In the genomic region with DNA sequence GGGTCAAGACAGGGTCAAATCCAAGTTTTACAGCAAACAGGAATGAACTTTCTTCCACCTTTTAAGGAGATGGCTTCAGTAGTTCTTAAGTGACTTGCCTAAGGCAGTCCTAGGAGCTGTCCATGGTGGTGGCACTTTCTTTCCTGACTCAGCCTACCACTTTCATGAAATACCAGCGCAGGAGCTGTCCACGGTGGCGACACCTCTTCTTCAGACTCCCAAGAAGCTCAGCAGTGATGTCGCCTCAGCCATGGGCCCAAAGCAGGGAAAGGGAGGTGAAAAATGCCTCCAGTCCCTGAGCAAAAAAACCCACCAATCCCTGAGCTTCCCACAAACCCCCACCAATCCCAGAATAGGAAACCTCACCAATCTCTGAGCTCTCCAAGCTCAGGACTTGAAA, we compare ENCODE assay signal across 10 mouse cellular contexts. TPM values are rescaled to one million over a fixed set of nuclear protein-coding genes. Genes with fewer than 3 reads are reported as not detected.
A peak's percentile ranks its signal among the peaks of the same experiment; 100 is the strongest.
DNase-seq lines count a peak whose midpoint lies in the region; ATAC-seq and TF ChIP-seq lines count a peak whose summit lies in the region.
"Had no signal": no experiment of that assay in that cellular context is flagged by ENCODE, and none has a peak within 500 bp of the region (broad histone marks: within the 10 kb centered on the region; RNA-seq: fewer than 3 reads in every experiment).

No protein-coding gene starts in this region.

- H3K79me3 ChIP-seq in C2C12 (ENCODE audit: low read depth): no peaks in the 10 kb centered on the region

- H3K9me3 ChIP-seq in intestine, embryonic 16.5 days (ENCODE audit: control insufficient read depth, low read length): no peaks in the 10 kb centered on the region
- no peaks in the 10 kb centered on the region for H3K9me3 ChIP-seq in midbrain, embryonic 14.5 days (ENCODE audit: control insufficient read depth, low read length)
- H3K9me3 ChIP-seq: heart, embryonic 13.5 days; liver, embryonic 15.5 days had no signal

- H3K9ac ChIP-seq in intestine, embryonic 16.5 days (ENCODE audit: low read depth, low read length): no peak overlapping the region
- H3K9ac ChIP-seq in midbrain, embryonic 14.5 days (replicated peaks; ENCODE audit: low read length): no peak overlapping the region
- H3K9ac ChIP-seq: heart, embryonic 13.5 days; liver, embryonic 15.5 days had no signal

- ATAC-seq in intestine, embryonic 16.5 days: no peak
- no peak for ATAC-seq in midbrain, embryonic 14.5 days (ENCODE audit: low FRiP score, low TSS enrichment)

- H3K4me2 ChIP-seq in intestine, embryonic 16.5 days (ENCODE audit: low read depth, low read length): no peak overlapping the region
- no peak overlapping the region for H3K4me2 ChIP-seq in midbrain, embryonic 14.5 days (ENCODE audit: low read length)
- H3K4me2 ChIP-seq: liver, embryonic 15.5 days had no signal

- no peaks in the 10 kb centered on the region for H3K27me3 ChIP-seq in C2C12 (ENCODE audit: control insufficient read depth, insufficient read depth, insufficient read length)
- no peaks in the 10 kb centered on the region for H3K27me3 ChIP-seq in intestine, embryonic 16.5 days (replicated peaks; ENCODE audit: control insufficient read depth, insufficient read depth, low read length)
- no peaks in the 10 kb centered on the region for H3K27me3 ChIP-seq in midbrain, embryonic 14.5 days (ENCODE audit: control insufficient read depth, insufficient read depth, low read length)
- H3K27me3 ChIP-seq: heart, embryonic 13.5 days; liver, embryonic 15.5 days had no signal

- no peak overlapping the region for H3K27ac ChIP-seq in intestine, embryonic 16.5 days (ENCODE audit: low read length)
- no peak overlapping the region for H3K27ac ChIP-seq in midbrain, embryonic 14.5 days (replicated peaks; ENCODE audit: low read depth, low read length)
- H3K27ac ChIP-seq: liver, embryonic 15.5 days had no signal

- H3K4me1 ChIP-seq in intestine, embryonic 16.5 days (ENCODE audit: control insufficient read depth, insufficient read depth, low read length): peaks cover 6% of the 10 kb centered on the region; the same call in 1 of the 2 replicates
- peaks cover 9% of the 10 kb centered on the region; the same call in 1 of the 2 replicates for H3K4me1 ChIP-seq in midbrain, embryonic 14.5 days (ENCODE audit: control insufficient read depth, insufficient read depth, low read length)

- no peaks in the 10 kb centered on the region for H3K79me2 ChIP-seq in C2C12 (ENCODE audit: control insufficient read depth, insufficient read depth)

- no peak overlapping the region for H3ac ChIP-seq in C2C12 (ENCODE audit: control insufficient read depth, insufficient read length, low read depth)

- DNase-seq in heart, adult 11 months: peak; percentile 87
- no peak for DNase-seq in heart, adult 9 months (ENCODE audit: low spot score in 2 of 2)
- DNase-seq in c-Kit-positive CD71-positive TER-119-positive erythroid progenitor cells, embryonic 14.5 days (ENCODE audit: low spot score): peak; percentile 56
- DNase-seq in mesoderm, embryonic 11.5 days (ENCODE audit: low read depth, low spot score): peak; percentile 51
- no peak for DNase-seq in frontal cortex, adult 2 months (ENCODE audit: extremely low spot score in 1 of 2, low spot score in 1 of 2)
- no peak for DNase-seq in midbrain, embryonic 14.5 days

- H3K4me3 ChIP-seq in C2C12 (ENCODE audit: insufficient read depth, poor library complexity, severe bottlenecking): no peak overlapping the region
- no peak overlapping the region for H3K4me3 ChIP-seq in intestine, embryonic 16.5 days (ENCODE audit: low read length)
- H3K4me3 ChIP-seq in midbrain, embryonic 14.5 days (replicated peaks; ENCODE audit: low read depth, low read length): no peak overlapping the region
- H3K4me3 ChIP-seq: heart, embryonic 13.5 days; liver, embryonic 15.5 days had no signal

- H3K36me3 ChIP-seq in C2C12 (ENCODE audit: control insufficient read depth, insufficient read depth): no peaks in the 10 kb centered on the region
- no peaks in the 10 kb centered on the region for H3K36me3 ChIP-seq in intestine, embryonic 16.5 days (ENCODE audit: control insufficient read depth, insufficient read depth, low read length)
- H3K36me3 ChIP-seq in midbrain, embryonic 14.5 days (ENCODE audit: control insufficient read depth, insufficient read depth, low read length): 0 out of 2 replicates have a peak, but pooled peaks cover 3% of the 10 kb centered on the region
- H3K36me3 ChIP-seq: liver, embryonic 15.5 days had no signal

- TF ChIP-seq CTCF in C2C12 (IDR thresholded peaks at IDR 0.05; ENCODE audit: control insufficient read depth, insufficient read depth, insufficient read length): no peak

- WGBS in intestine, embryonic 16.5 days: 60% methylated on average over 4 of the region's 4 CpGs
- WGBS in midbrain, embryonic 14.5 days: 71% methylated on average over 4 of the region's 4 CpGs

TF ChIP-seq in C2C12, 6 proteins besides CTCF, POLR2A, EP300 and RAD21:
- TF ChIP-seq CEBPB (IDR thresholded peaks at IDR 0.05; ENCODE audit: low read depth): no peak
- TF ChIP-seq MAX (IDR thresholded peaks at IDR 0.05): peak; percentile 47

RNA-seq across cellular contexts. Expression of a gene that starts 1.7 kb away (rescaled TPM):
- 6.2 TPM for polyA plus RNA-seq in C2C12 (2012; fragmentation: generic; extraction: Trizol)
- 10.4 and 12.5 TPM in 2 replicates for polyA plus RNA-seq in intestine, embryonic 16.5 days (2015; fragmentation: Nextera tagmentation; extraction: Ambion mirVana)
- 25.4 and 29.2 TPM in 2 replicates for polyA plus RNA-seq in frontal cortex, adult 2 months (2012; rRNA removed)
- 11.0 and 20.1 TPM in 2 replicates for polyA plus RNA-seq in midbrain, embryonic 14.5 days (2014; fragmentation: Nextera tagmentation; extraction: Ambion mirVana)

RNA-seq across cellular contexts. Expression of a gene that starts 15.5 kb away (rescaled TPM):
- 3.3 TPM for polyA plus RNA-seq in C2C12 (2012; fragmentation: generic; extraction: Trizol)
- polyA plus RNA-seq in intestine, embryonic 16.5 days (2015; fragmentation: Nextera tagmentation; extraction: Ambion mirVana): 25.1 and 26.0 TPM in 2 replicates
- 448 and 479 TPM in 2 replicates for polyA plus RNA-seq in frontal cortex, adult 2 months (2012; rRNA removed)
- 190 and 241 TPM in 2 replicates for polyA plus RNA-seq in midbrain, embryonic 14.5 days (2014; fragmentation: Nextera tagmentation; extraction: Ambion mirVana)

RNA-seq across cellular contexts. Expression of a gene that starts 19.7 kb away (rescaled TPM):
- polyA plus RNA-seq in C2C12 (2012; fragmentation: generic; extraction: Trizol): 0.08 TPM
- polyA plus RNA-seq in intestine, embryonic 16.5 days (2015; fragmentation: Nextera tagmentation; extraction: Ambion mirVana): 105 and 109 TPM in 2 replicates
- 12.8 and 19.2 TPM in 2 replicates for polyA plus RNA-seq in frontal cortex, adult 2 months (2012; rRNA removed)
- 1.5 and 3.6 TPM in 2 replicates for polyA plus RNA-seq in midbrain, embryonic 14.5 days (2014; fragmentation: Nextera tagmentation; extraction: Ambion mirVana)

RNA-seq across cellular contexts. Expression of a gene that starts 36.5 kb away (rescaled TPM):
- not detected for polyA plus RNA-seq in C2C12 (2012; fragmentation: generic; extraction: Trizol)
- not detected in 2 replicates for polyA plus RNA-seq in intestine, embryonic 16.5 days (2015; fragmentation: Nextera tagmentation; extraction: Ambion mirVana)
- not detected in 2 replicates for polyA plus RNA-seq in frontal cortex, adult 2 months (2012; rRNA removed)
- not detected in 2 replicates for polyA plus RNA-seq in midbrain, embryonic 14.5 days (2014; fragmentation: Nextera tagmentation; extraction: Ambion mirVana)
- polyA plus RNA-seq: liver, embryonic 15.5 days had no signal

RNA-seq across cellular contexts. Expression of a gene that starts 40.8 kb away (rescaled TPM):
- polyA plus RNA-seq in C2C12 (2012; fragmentation: generic; extraction: Trizol): 9.1 TPM
- polyA plus RNA-seq in intestine, embryonic 16.5 days (2015; fragmentation: Nextera tagmentation; extraction: Ambion mirVana): 22.1 and 22.4 TPM in 2 replicates
- 85.2 and 91.0 TPM in 2 replicates for polyA plus RNA-seq in frontal cortex, adult 2 months (2012; rRNA removed)
- 44.3 and 47.0 TPM in 2 replicates for polyA plus RNA-seq in midbrain, embryonic 14.5 days (2014; fragmentation: Nextera tagmentation; extraction: Ambion mirVana)

Comparison
In these comparisons a context has a peak if more than half of its experiments do, and no peak if none do; other contexts are left out.
1. DNase-seq: peak in heart, adult 11 months (single experiment), c-Kit-positive CD71-positive TER-119-positive erythroid progenitor cells, embryonic 14.5 days (single experiment) and mesoderm, embryonic 11.5 days (single experiment); none in heart, adult 9 months (0 of 2), frontal cortex, adult 2 months (0 of 2) and midbrain, embryonic 14.5 days (single experiment).